In genomic region chr15:89213517-89213916, GRCm38 (mm10) we compare ENCODE assay signal across 14 mouse cellular contexts. TPM values are rescaled to one million over a fixed set of nuclear protein-coding genes. Genes with fewer than 3 reads are reported as not detected.
DNase-seq lines count a peak whose midpoint lies in the region; ATAC-seq and TF ChIP-seq lines count a peak whose summit lies in the region.
"Had no signal": no experiment of that assay in that cellular context is flagged by ENCODE, and none has a peak within 500 bp of the region (broad histone marks: within the 10 kb centered on the region; RNA-seq: fewer than 3 reads in every experiment).

No protein-coding gene starts in this region.

- 85% methylated on average over 3 of the region's 3 CpGs for WGBS in hindbrain, postnatal 0 days
- WGBS in midbrain, postnatal 0 days, result 84% methylated on average over 3 of the region's 3 CpGs

- H3K9ac ChIP-seq in hindbrain, postnatal 0 days (replicated peaks; ENCODE audit: low read length), result no peak overlapping the region
- no peak overlapping the region for H3K9ac ChIP-seq in midbrain, postnatal 0 days (replicated peaks; ENCODE audit: low read length, poor library complexity, severe bottlenecking)

- peak overlapping the region; percentile 38 for H3K4me2 ChIP-seq in hindbrain, postnatal 0 days (ENCODE audit: low read depth, low read length)
- peak overlapping the region; percentile 32 for H3K4me2 ChIP-seq in midbrain, postnatal 0 days (ENCODE audit: low read depth, low read length, poor library complexity, severe bottlenecking)

- DNase-seq in gastrocnemius, adult 2 months, result no peak
- DNase-seq in gastrocnemius, postnatal 10 days, result no peak
- no peak for DNase-seq in hindbrain, postnatal 0 days (ENCODE audit: low spot score)
- no peak for DNase-seq in midbrain, postnatal 0 days (ENCODE audit: low spot score)
- DNase-seq in adrenal gland, postnatal 4 days (ENCODE audit: low spot score in 2 of 2), result no peak
- DNase-seq in frontal cortex, postnatal 36 days (ENCODE audit: low spot score in 2 of 2), result no peak
- no peak for DNase-seq in testis, postnatal 10 days (ENCODE audit: low spot score)
- DNase-seq: adrenal gland, adult 2 months; embryo, embryonic 11 days; heart, adult 2 months; layer of hippocampus, postnatal 36 days had no signal

- peak overlapping the region; percentile 99 for H3K27ac ChIP-seq in gastrocnemius, adult 2 months
- H3K27ac ChIP-seq in cortical plate, adult 2 months (ENCODE audit: insufficient read depth, low read length), result no peak overlapping the region
- no peak overlapping the region for H3K27ac ChIP-seq in hindbrain, postnatal 0 days
- no peak overlapping the region for H3K27ac ChIP-seq in midbrain, postnatal 0 days (ENCODE audit: low read depth, low read length)
- H3K27ac ChIP-seq: heart, adult 2 months; kidney, postnatal 0 days; macrophage had no signal

- H3K9me3 ChIP-seq in hindbrain, postnatal 0 days (ENCODE audit: low read length), result no peaks in the 10 kb centered on the region
- H3K9me3 ChIP-seq in midbrain, postnatal 0 days (ENCODE audit: low read length), result no peaks in the 10 kb centered on the region

- peak overlapping the region; percentile 23 for H3K4me3 ChIP-seq in gastrocnemius, adult 2 months
- 0 out of 2 replicates have a peak overlapping the region, but pooled peaks have one; percentile 91 for H3K4me3 ChIP-seq in cortical plate, adult 2 months (ENCODE audit: insufficient read depth, low read length)
- no peak overlapping the region for H3K4me3 ChIP-seq in hindbrain, postnatal 0 days (ENCODE audit: low read length)
- H3K4me3 ChIP-seq in midbrain, postnatal 0 days (ENCODE audit: low read depth, low read length), result peak overlapping the region; percentile 0; the same call in 1 of the 2 replicates
- H3K4me3 ChIP-seq: heart, adult 2 months had no signal

- H3K4me1 ChIP-seq in cortical plate, adult 2 months (ENCODE audit: control insufficient read depth, insufficient read depth, low read length), result peaks cover 6% of the 10 kb centered on the region
- peaks cover 12% of the 10 kb centered on the region; the same call in 1 of the 2 replicates for H3K4me1 ChIP-seq in hindbrain, postnatal 0 days (ENCODE audit: insufficient read depth, low read length)
- H3K4me1 ChIP-seq in midbrain, postnatal 0 days (ENCODE audit: insufficient read depth, low read length), result 0 out of 2 replicates have a peak, but pooled peaks cover 3% of the 10 kb centered on the region

- ATAC-seq in hindbrain, postnatal 0 days, result no peak
- ATAC-seq in midbrain, postnatal 0 days (ENCODE audit: low FRiP score), result no peak

- TF ChIP-seq CTCF in gastrocnemius, adult 2 months (IDR thresholded peaks at IDR 0.05), result no peak
- TF ChIP-seq CTCF in cortical plate, adult 2 months (IDR thresholded peaks at IDR 0.05; ENCODE audit: extremely low read depth, insufficient read depth, low read length), result no peak
- TF ChIP-seq CTCF in hindbrain, postnatal 0 days (IDR thresholded peaks at IDR 0.05; ENCODE audit: low read depth), result no peak
- TF ChIP-seq CTCF in midbrain, postnatal 0 days (IDR thresholded peaks at IDR 0.05), result no peak

- TF ChIP-seq POLR2A in cortical plate, adult 2 months (IDR thresholded peaks at IDR 0.05; ENCODE audit: extremely low read depth, insufficient read depth, low read length), result no peak

- H3K27me3 ChIP-seq in hindbrain, postnatal 0 days (ENCODE audit: insufficient read depth, low read length), result no peaks in the 10 kb centered on the region
- H3K27me3 ChIP-seq in midbrain, postnatal 0 days (ENCODE audit: insufficient read depth, low read length), result no peaks in the 10 kb centered on the region

- H3K36me3 ChIP-seq in hindbrain, postnatal 0 days (ENCODE audit: insufficient read depth, low read length), result no peaks in the 10 kb centered on the region; the same call in 1 of the 2 replicates
- H3K36me3 ChIP-seq in midbrain, postnatal 0 days (ENCODE audit: insufficient read depth, low read length), result no peaks in the 10 kb centered on the region

- intact Hi-C loops in gastrocnemius, adult 2 months (cut with DNase I), result loop anchor here (5.0 to 10.0 kb wide), 3 partner anchors 86 to 389 kb away; partner anchors contain the start of genes Hdac10 and Trabd

RNA-seq across cellular contexts. Expression of gene Ppp6r2, which starts 2.2 kb away (rescaled TPM):
- total RNA-seq in gastrocnemius, adult 2 months (2021), result 10 to 100 TPM; 90.7 to 94.1 TPM
- 10 to 100 TPM; 60.1 to 61.9 TPM for total RNA-seq in gastrocnemius, postnatal 10 days (2021)
- 119 and 135 TPM in 2 replicates for polyA plus RNA-seq in cortical plate, adult 2 months (2012; rRNA removed)
- 257 and 290 TPM in 2 replicates for total RNA-seq in hindbrain, postnatal 0 days (2014; rRNA removed)
- polyA plus RNA-seq in hindbrain, postnatal 0 days (2015; fragmentation: Nextera tagmentation; extraction: Ambion mirVana), result 71.2 and 72.7 TPM in 2 replicates
- total RNA-seq in midbrain, postnatal 0 days (2014; rRNA removed), result 225 and 315 TPM in 2 replicates
- 76.5 and 87.1 TPM in 2 replicates for polyA plus RNA-seq in midbrain, postnatal 0 days (2015; fragmentation: Nextera tagmentation; extraction: Ambion mirVana)
- total RNA-seq in adrenal gland, postnatal 4 days (2021), result 10 to 100 TPM; 53.8 to 57.6 TPM

RNA-seq across cellular contexts. Expression of gene Dennd6b, which starts 17.2 kb away (rescaled TPM):
- total RNA-seq in gastrocnemius, adult 2 months (2021), result 10 to 100 TPM in 1 of 2 experiments, 1 to 10 TPM in 1; 8.9 to 10.9 TPM
- total RNA-seq in gastrocnemius, postnatal 10 days (2021), result 1 to 10 TPM; 4.5 to 7.0 TPM
- 137 and 148 TPM in 2 replicates for polyA plus RNA-seq in cortical plate, adult 2 months (2012; rRNA removed)
- 73.9 and 79.9 TPM in 2 replicates for total RNA-seq in hindbrain, postnatal 0 days (2014; rRNA removed)
- 60.1 and 62.2 TPM in 2 replicates for polyA plus RNA-seq in hindbrain, postnatal 0 days (2015; fragmentation: Nextera tagmentation; extraction: Ambion mirVana)
- 98.8 and 115 TPM in 2 replicates for total RNA-seq in midbrain, postnatal 0 days (2014; rRNA removed)
- polyA plus RNA-seq in midbrain, postnatal 0 days (2015; fragmentation: Nextera tagmentation; extraction: Ambion mirVana), result 88.2 and 88.3 TPM in 2 replicates
- 10 to 100 TPM; 11.5 to 13.0 TPM for total RNA-seq in adrenal gland, postnatal 4 days (2021)

RNA-seq across cellular contexts. Expression of gene Plxnb2, which starts 32.9 kb away (rescaled TPM):
- 1 to 10 TPM; 8.3 to 8.7 TPM for total RNA-seq in gastrocnemius, adult 2 months (2021)
- 10 to 100 TPM; 28.9 to 43.0 TPM for total RNA-seq in gastrocnemius, postnatal 10 days (2021)
- 51.0 and 52.9 TPM in 2 replicates for polyA plus RNA-seq in cortical plate, adult 2 months (2012; rRNA removed)
- total RNA-seq in hindbrain, postnatal 0 days (2014; rRNA removed), result 239 and 274 TPM in 2 replicates
- 64.1 and 64.7 TPM in 2 replicates for polyA plus RNA-seq in hindbrain, postnatal 0 days (2015; fragmentation: Nextera tagmentation; extraction: Ambion mirVana)
- total RNA-seq in midbrain, postnatal 0 days (2014; rRNA removed), result 153 and 199 TPM in 2 replicates
- 46.8 and 50.4 TPM in 2 replicates for polyA plus RNA-seq in midbrain, postnatal 0 days (2015; fragmentation: Nextera tagmentation; extraction: Ambion mirVana)
- 100 to 1,000 TPM; 167 to 207 TPM for total RNA-seq in adrenal gland, postnatal 4 days (2021)
